Mouse (Mus musculus): ENCODE data around the gene Lsamp.
A peak's percentile ranks its signal among the peaks of the same experiment; 100 is the strongest.

Lsamp gene

GRCm38 (mm10) chr16:41557104-41557503 is 1572.9 kb downstream of the Lsamp start:
- DNase-seq = peak; percentile 58

DNA sequence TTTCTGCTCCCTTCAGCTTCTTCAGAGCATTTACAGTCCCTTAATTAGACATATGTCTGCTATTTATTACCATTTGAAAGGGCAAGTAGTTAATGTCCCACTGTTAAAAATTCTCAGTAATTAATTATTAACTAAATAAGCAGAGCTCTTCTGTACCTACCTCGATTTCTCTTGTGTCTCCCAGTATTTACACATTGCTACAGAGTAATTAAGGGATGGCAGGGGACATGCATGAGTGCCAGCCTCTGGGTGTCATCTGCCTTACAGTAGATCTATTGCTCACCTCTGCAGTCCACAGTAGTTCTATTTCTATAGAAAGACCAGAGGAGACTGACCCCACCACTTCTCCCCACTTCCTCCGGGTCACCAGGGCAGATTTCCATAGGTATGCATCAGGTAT is 1581.1 kb downstream of the Lsamp start:
- no peak for DNase-seq

DNA sequence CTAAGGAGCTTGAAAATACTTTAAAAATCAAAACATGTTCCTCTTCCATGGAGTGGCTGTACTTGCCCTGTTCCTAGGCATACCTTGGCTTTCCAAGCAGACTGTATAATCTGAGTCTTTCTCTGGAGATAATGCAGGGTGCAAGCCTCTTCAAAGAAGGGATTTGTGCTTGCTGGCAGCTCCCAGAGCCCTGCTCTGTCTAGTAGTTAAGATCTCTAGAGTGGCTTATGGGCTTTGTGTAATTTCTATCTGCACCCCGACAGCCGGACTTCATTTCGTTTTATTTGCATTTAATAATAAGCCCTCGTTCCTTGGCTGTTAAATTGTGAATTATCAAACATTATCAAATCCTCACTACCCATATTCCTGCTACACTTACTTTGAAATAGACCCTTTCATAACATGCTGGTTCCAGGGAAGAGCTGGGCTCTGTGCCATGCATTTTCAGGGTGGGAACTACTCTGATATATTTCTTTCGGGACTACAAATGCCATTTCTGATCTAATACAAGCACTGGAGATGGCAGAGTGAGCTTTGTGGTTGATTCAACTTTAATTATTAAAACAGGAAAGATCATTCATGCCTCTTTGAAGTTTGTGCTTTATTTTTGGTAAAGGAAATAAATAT is 1604.6 kb downstream of the Lsamp start:
- DNase-seq = no peak

DNA sequence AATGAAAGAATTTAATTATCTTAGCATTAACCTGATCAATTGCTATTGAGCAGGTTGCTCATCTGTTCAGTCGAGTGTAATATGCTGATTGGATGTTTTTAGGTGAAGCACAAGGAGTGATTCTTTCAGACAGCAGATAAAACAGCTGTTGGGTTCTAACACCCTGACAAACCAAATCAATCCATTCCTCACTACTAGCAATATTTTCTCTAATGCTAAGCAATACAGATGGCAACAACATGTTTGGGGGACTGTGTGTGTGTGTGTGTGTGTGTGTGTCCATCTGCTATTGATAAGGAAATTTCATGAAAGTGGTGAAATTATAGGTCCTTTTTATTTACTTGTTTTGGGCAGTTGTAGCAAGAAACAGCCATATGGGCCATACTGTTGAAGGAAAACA is 1628.1 kb downstream of the Lsamp start:
- no peak for DNase-seq

GRCm38 (mm10) chr16:41623871-41624270 is 1639.7 kb downstream of the Lsamp start:
- DNase-seq = no peak

DNA sequence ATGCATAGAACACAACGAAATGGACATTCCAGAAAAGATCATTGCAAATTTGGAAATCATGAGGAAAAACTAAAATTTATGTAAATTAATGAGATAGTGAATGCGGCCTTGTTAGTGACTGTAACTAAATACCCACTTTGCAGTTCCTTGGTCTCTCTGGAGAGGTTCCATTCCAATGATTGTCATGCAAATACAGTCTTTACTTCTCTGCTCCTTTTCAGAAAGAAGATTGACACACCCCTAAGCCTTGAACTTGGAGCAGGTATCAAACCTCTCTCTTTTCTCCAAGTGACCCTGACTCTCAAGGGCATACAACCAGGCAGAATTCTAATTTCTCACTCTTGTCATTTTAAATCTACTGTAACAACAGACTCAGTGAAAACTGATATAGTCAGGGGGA is 1649.7 kb downstream of the Lsamp start:
- no peak for DNase-seq

DNA sequence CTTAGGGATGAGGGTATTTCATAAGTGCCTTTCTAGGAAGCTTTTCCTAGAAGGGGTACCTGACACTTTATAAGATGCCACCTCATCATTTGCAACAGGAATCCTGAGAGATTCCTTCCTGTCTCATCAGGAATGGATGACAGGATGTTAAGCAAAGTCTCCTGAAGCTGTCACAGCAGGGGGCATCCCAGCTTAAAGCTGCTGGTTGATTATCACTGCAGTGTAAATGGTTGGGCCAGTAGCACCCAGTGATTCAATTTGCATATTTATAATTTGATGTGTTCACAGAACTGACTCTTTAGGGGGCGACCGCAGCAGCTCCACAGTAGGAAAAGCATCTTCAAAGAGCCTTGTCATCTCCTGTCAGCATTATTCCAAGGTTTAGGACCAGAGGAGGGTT is 1656.7 kb downstream of the Lsamp start:
- DNase-seq = no peak

DNA sequence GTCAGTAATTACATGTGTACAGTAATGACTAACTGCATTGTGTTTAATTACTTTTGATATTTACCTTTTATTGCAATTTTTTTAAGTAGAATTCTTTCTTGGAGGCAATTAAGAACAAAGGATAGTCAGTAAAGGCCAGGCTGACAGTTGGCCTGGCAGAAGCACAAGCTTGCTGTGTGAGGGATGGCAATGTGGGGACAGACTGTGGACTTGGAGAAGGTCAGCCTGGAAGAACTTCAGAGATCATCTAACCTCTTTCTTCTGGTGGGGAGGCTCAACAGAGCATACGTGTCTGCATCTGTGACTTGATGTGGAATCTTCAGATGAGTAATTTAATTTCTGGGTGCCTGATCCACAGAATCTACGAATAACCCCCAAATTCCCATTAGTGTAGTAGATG is 1669.1 kb downstream of the Lsamp start:
- peak; percentile 68 for DNase-seq

- peak; percentile 53 for DNase-seq
Observed at GRCm38 (mm10) chr16:41674316-41675038, 1690.3 kb downstream of the Lsamp start.

DNA sequence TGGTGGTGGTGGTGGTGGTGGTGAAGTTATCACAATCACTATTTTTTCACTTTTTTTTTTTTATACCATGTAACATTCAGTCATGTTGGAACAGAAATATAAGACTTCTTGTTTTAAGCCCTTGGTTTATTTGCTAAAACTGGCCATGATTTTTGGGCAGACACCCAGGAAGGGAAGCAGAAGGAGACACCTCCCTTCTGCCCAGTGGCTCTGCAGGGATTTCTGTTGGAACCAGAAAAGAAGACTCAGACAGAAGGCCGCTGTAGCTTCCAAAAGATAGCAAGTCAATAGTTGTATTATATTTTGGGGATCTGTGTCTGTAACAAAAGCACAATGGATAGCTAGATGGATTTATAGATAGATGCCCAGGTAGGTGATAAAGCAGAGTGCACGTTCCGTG is 1691.6 kb downstream of the Lsamp start:
- peak; percentile 78 for DNase-seq

DNA sequence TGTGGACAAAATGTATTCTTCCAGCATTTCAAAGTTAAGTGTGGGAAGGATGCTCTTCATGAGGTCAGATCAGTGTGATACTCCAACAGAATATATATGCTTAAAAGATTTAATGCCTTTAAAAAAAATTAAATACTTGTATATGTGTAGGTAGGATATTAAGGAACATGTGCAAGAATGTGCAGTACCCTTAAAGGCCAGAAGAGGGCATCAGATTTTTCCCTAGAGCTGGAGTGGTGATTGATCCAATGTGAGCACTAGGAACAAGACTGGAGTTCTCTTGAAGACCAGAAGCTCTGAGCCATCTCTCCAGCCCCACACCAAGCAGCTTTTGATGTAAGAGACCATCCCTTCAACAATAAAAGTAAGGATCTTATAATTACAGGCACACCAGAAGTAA is 1708.3 kb downstream of the Lsamp start:
- DNase-seq = no peak

- no peak for DNase-seq
Observed at GRCm38 (mm10) chr16:41701790-41702428, 1717.7 kb downstream of the Lsamp start.

GRCm38 (mm10) chr16:41728900-41729585 is 1744.9 kb downstream of the Lsamp start:
- DNase-seq = peak; percentile 90

DNA sequence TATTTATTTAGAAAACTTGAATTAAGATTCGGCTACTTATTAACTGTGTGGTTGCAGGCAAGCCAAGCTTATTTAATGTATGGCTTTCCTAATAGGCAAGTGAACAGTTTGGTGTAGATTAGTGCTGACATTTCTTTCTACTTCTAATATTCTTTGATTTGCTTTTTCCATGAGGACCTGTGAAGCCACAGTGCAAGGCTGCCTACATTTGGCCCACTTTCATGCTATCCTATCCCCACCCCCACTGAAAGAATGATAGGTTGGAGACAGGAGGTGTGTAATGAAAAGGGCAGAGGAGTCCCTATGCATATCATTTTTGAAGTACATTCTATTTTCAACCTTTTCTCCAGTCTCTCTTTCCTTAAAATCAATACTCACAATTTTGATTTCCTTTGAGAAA is 1745.8 kb downstream of the Lsamp start:
- DNase-seq = no peak

- peak; percentile 93 for DNase-seq
Observed at GRCm38 (mm10) chr16:41745037-41745436, 1760.9 kb downstream of the Lsamp start.

DNA sequence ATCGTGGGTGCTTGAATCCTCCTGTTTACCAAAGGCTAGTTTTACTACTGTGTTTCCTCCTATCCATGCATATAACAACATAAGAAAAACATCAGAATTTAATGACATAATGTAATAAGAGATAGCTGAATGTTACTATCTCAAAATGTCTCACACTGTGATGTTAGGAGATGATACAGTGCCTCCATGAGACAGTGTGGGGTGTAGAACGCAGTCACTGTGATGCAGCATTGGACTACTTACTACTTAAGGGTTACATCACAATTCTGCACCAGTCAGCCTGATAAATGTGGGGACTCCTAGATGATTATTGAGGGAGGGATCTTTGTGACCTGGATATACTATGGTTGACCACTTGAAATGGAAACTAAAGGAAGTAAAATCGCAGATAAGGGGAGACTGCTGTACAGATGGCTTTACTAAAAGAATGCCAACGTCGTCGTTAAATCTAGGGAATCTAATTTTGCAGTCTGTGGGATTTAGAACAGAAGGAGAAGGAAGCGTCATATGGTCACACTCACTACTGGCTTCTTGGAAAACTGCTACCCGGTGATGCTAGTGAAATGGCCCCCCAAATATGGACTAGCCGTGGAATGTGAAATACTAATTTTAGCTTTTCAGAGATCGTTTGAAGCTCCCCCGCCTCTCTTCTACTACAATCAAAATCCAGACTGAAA is 1762.2 kb downstream of the Lsamp start:
- no peak for DNase-seq

DNA sequence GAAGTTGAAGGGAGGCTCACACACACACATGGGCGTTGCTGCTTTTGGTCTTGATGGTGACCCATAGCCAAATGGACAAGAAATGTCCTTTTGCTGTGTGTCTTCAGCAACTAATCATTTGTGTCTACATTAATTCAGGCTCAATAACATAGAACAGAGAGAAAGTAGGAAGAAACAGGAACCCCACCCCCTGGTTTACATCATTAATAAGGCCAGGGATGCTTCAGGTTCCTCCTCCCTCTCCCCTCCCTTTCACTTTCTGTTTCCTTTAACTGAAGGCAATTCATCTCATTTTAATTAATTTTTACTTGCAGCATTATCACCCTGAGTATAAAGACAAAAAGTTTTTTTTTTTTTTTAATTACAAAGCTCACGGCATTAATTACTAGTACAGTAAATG is 1763.7 kb downstream of the Lsamp start:
- DNase-seq = no peak

DNA sequence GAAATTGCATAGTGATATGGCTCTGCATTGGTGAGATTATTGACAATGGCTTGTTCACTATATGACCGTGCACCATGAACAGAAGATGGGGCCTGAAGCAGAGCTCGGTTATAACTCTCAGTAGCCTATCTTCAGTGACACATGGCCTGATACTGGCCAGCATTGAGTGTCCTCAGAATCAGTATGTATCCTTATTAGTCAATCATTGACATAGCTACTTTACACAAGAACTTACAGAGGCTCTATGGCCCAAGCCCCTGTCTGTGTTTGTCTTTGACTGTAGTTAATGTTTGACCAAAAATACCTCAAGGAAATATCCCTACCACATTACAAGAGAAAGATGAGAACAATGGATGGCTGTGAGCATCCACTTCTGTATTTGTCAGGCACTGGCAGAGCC is 1764.6 kb downstream of the Lsamp start:
- DNase-seq = no peak

DNA sequence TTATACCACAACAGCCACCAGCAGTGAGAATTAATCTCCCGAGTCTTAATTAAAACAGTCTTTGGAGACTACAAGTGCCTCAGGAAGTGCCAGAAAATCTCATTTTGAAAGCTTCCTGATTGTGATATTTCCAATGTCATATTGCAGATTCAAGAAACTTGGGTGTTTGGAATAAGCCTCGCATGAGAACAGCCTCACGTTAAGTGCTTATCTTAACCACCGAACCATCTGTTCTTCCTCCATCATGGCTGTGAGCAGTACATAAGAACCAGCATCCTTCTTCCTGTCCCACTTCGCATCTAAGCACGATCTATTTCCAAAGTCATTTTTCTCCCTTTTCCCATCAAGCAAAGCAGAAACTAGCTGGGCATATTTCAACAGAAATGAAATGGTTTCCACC is 1780.1 kb downstream of the Lsamp start:
- no peak for DNase-seq

GRCm38 (mm10) chr16:41771427-41772125 is 1787.4 kb downstream of the Lsamp start:
- DNase-seq = no peak

- no peak for DNase-seq
Observed at GRCm38 (mm10) chr16:41777586-41777985, 1793.4 kb downstream of the Lsamp start.

DNA sequence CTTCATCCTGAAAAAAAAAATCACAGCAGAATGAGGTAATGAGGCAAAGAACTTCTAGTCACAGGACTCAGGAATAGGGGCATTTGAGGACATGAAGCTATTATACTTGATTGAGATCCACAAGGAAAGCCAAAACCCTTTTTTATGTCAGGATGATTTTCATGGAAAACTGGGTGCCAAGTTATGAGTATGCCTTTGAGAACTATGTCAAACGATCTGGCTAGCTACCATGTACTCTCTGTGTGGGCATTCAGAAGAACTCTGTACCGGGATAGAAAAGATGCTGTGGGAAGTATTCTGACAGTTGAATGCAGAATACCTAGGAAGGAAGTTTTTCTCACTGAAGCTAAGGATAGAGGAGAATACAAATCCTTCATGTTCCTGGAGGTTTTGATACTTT is 1801.4 kb downstream of the Lsamp start:
- no peak for DNase-seq

- DNase-seq = no peak
Observed at GRCm38 (mm10) chr16:41786704-41787103, 1802.5 kb downstream of the Lsamp start.

Data from cerebellum, adult 8-10 months (tissue).